Mouse (Mus musculus): ENCODE results near the gene Gns.
"Not testable (repeated sequence)": the region's sequence is repeated elsewhere in the genome, so short reads cannot be mapped to it uniquely, and the experiment has no call there.

Gns gene

GRCm38 (mm10) chr10:121364801-121365564 is at the start of gene Gns:
Gene Gns, plus strand, starts transcription at chr10:121365090.
- no peak for DNase-seq (ENCODE audit: extremely low spot score, low read depth, low spot score)

- no peak for DNase-seq (ENCODE audit: extremely low spot score, low read depth, low spot score)
These were observed 49.3 kb upstream of the Gns start for GRCm38 (mm10) chr10:121315321-121316283.

- no peak for DNase-seq (ENCODE audit: extremely low spot score, low read depth, low spot score)
These were observed 48.5 kb upstream of the Gns start for GRCm38 (mm10) chr10:121316361-121316760.

- DNase-seq (ENCODE audit: extremely low spot score, low read depth, low spot score) = no peak
These were observed 46.4 kb upstream of the Gns start for GRCm38 (mm10) chr10:121318397-121318950.

GRCm38 (mm10) chr10:121323493-121323892 is 41.4 kb upstream of the Gns start:
- no peak for DNase-seq (ENCODE audit: extremely low spot score, low read depth, low spot score)

GRCm38 (mm10) chr10:121326167-121326566 is 38.7 kb upstream of the Gns start:
- DNase-seq (ENCODE audit: extremely low spot score, low read depth, low spot score) = no peak

GRCm38 (mm10) chr10:121329586-121329985 is 35.3 kb upstream of the Gns start:
- no peak for DNase-seq (ENCODE audit: extremely low spot score, low read depth, low spot score)

GRCm38 (mm10) chr10:121330940-121331339 is 34.0 kb upstream of the Gns start:
- DNase-seq (ENCODE audit: extremely low spot score, low read depth, low spot score) = no peak

GRCm38 (mm10) chr10:121334576-121334975 is 30.3 kb upstream of the Gns start:
- DNase-seq (ENCODE audit: extremely low spot score, low read depth, low spot score) = no peak

- not testable (repeated sequence) for DNase-seq (ENCODE audit: extremely low spot score, low read depth, low spot score)
These were observed 28.4 kb upstream of the Gns start for GRCm38 (mm10) chr10:121336536-121336935.

GRCm38 (mm10) chr10:121340754-121341593 is 23.9 kb upstream of the Gns start:
- DNase-seq (ENCODE audit: extremely low spot score, low read depth, low spot score) = no peak

- DNase-seq (ENCODE audit: extremely low spot score, low read depth, low spot score) = no peak
These were observed 22.6 kb upstream of the Gns start for GRCm38 (mm10) chr10:121342260-121342659.

GRCm38 (mm10) chr10:121343867-121344266 is 21.0 kb upstream of the Gns start:
- DNase-seq (ENCODE audit: extremely low spot score, low read depth, low spot score) = no peak

- DNase-seq (ENCODE audit: extremely low spot score, low read depth, low spot score) = no peak
These were observed 15.6 kb upstream of the Gns start for GRCm38 (mm10) chr10:121349244-121349643.

GRCm38 (mm10) chr10:121350357-121351065 is 14.4 kb upstream of the Gns start:
- no peak for DNase-seq (ENCODE audit: extremely low spot score, low read depth, low spot score)

GRCm38 (mm10) chr10:121351066-121351581 is 13.8 kb upstream of the Gns start, which contains the start of gene Tbc1d30:
Gene Tbc1d30, minus strand, starts transcription at chr10:121351278.
- no peak for DNase-seq (ENCODE audit: extremely low spot score, low read depth, low spot score)

- DNase-seq (ENCODE audit: extremely low spot score, low read depth, low spot score) = no peak
These were observed 13.1 kb upstream of the Gns start for GRCm38 (mm10) chr10:121351692-121352290.

- no peak for DNase-seq (ENCODE audit: extremely low spot score, low read depth, low spot score)
These were observed 4.5 kb upstream of the Gns start for GRCm38 (mm10) chr10:121360358-121360757.

GRCm38 (mm10) chr10:121363201-121363600 is 1.7 kb upstream of the Gns start:
- no peak for DNase-seq (ENCODE audit: extremely low spot score, low read depth, low spot score)
